Mouse (Mus musculus) ES-E14 (cell line): ENCODE results near the gene Eef1akmt4. TPM values are rescaled to one million over a fixed set of nuclear protein-coding genes. Genes with fewer than 3 reads are reported as not detected.

Source experiments
- DNase-seq: peaks from one replicate; pipeline ENCODE4 v3.0.0-alpha.2; 2013; ENCODE audit warnings: low read depth, low spot score
- H3K27ac ChIP-seq: 2 replicates; pipeline ENCODE4 v1.5.1; 2012; ENCODE audit warnings: low read depth, mild to moderate bottlenecking, low read length, moderate library complexity, mixed read lengths; ENCODE audit not compliant: poor library complexity, insufficient read depth, severe bottlenecking
- H3K36me3 ChIP-seq: 2 replicates; pipeline ENCODE4 v1.6.1; 2012; ENCODE audit warnings: mild to moderate bottlenecking, low read length, moderate library complexity, mixed read lengths; ENCODE audit not compliant: control insufficient read depth, poor library complexity, insufficient read depth, severe bottlenecking
- H3K4me1 ChIP-seq, 2 experiments: fragments of 150-350 bp in 1 of 2; sonication (generic) in 1 of 2; 2 replicates each; pipeline ENCODE4 v1.6.1; 2012; ENCODE audit warnings: low read length in 2 of 2, mild to moderate bottlenecking in 1 of 2, mixed read lengths in 1 of 2; ENCODE audit not compliant: control insufficient read depth in 2 of 2, insufficient read depth in 2 of 2, poor library complexity in 1 of 2
- H3K4me3 ChIP-seq, 2 experiments: fragments of 150-350 bp in 1 of 2; sonication (generic) in 1 of 2; 2 replicates each; pipeline ENCODE4 v1.5.1; 2012; ENCODE audit warnings: low read length in 2 of 2, low read depth in 1 of 2, mild to moderate bottlenecking in 1 of 2, mixed read lengths in 1 of 2; ENCODE audit not compliant: insufficient read depth in 1 of 2, poor library complexity in 1 of 2, severe bottlenecking in 1 of 2
- H3K9ac ChIP-seq: 2 replicates; pipeline ENCODE4 v1.6.1; 2012; ENCODE audit warnings: low read depth, mild to moderate bottlenecking, low read length, mixed read lengths; ENCODE audit not compliant: poor library complexity, insufficient read depth, severe bottlenecking
- H3K9me3 ChIP-seq: fragments of 150-350 bp; sonication (generic); 2 replicates; pipeline ENCODE4 v1.6.1; 2012; ENCODE audit warnings: low read depth, mild to moderate bottlenecking, low read length; ENCODE audit not compliant: control insufficient read depth, insufficient read depth
- CHD2 ChIP-seq: IDR thresholded peaks from 2 replicates; pipeline ENCODE4 v1.6.1; 2014; ENCODE audit warnings: mild to moderate bottlenecking, low read depth, low read length, inconsistent platforms
- HCFC1 ChIP-seq: IDR thresholded peaks from 2 replicates; pipeline ENCODE4 v1.6.1; 2012; ENCODE audit warnings: low read length, inconsistent platforms, borderline replicate concordance; ENCODE audit not compliant: insufficient read depth
- MAFK ChIP-seq: IDR thresholded peaks from 2 replicates; pipeline ENCODE4 v1.6.1; 2014; ENCODE audit warnings: mild to moderate bottlenecking, low read depth, low read length, inconsistent platforms; ENCODE audit not compliant: insufficient read depth
- ZC3H11A ChIP-seq: IDR thresholded peaks from 2 replicates; pipeline ENCODE4 v1.6.1; 2012; ENCODE audit warnings: low read depth, mild to moderate bottlenecking, inconsistent platforms, low read length, borderline replicate concordance
- ZNF384 ChIP-seq: IDR thresholded peaks from 2 replicates; pipeline ENCODE4 v1.6.1; 2012; ENCODE audit warnings: low read depth, low read length, inconsistent platforms
- in situ Hi-C, 2 experiments: fragments of 600-800 bp; cut with MboI; formaldehyde crosslinking; loops; one replicate each; pipeline ENCODE4 v1.15.1; 2025; ENCODE audit warnings: low sequenced_read_pairs in 2 of 2, inconsistent platforms in 1 of 2; ENCODE audit not compliant: unreplicated experiment in 2 of 2
- total RNA-seq: library from RNA; depleted of rRNA; stranded (reverse); fragments of 300-350 nt; gene quantifications from 2 replicates; pipeline ENCODE4 v1.2.3, GENCODE M21; 2012

Gene Eef1akmt4
- total RNA-seq, 1 experiment = 23.0 TPM

DNA sequence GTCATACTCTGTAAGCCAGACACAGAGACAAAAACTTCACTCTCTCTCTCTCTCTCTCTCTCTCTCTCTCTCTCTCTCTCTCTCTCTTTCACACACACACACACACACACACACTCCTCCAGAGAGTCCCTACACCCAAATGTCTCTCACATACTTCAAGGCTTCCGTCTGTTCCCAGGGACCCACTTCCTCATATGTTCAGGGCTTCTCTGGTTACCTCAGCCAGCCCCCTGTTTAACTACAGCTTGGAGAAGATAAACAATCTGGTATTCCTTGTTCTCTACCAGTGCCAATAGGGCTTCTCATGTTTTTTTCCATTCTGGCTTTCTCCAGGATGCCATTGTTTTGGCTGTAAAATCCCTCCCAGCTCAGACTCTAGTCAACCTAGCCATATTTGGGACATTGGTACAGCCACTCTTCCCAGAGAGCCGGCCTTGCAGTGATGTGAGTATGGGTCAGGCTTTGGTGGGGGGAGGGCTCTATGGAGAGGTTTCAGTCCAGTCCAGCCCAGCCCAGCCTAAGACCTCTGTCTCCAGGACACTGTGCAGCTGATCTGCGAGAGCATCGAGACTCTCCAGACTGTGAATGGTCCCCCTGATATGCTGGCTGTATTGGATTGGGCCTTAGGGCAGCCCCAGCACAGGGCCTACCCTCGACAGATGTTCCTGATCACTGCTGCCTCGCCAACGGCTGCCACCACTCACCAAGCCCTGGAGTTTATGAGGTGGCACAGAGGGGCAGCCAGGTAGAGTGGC, 14.5 kb upstream of the Eef1akmt4 start:
- Histone ChIP-seq H3K4me3 (no peak overlapping the region), H3K9me3 (no peaks in the 10 kb centered on the region), H3K9ac (no peak overlapping the region), H3K4me1 (no peaks in the 10 kb centered on the region), H3K36me3 (no peaks in the 10 kb centered on the region), H3K27ac (no peak overlapping the region)
- TF ChIP-seq MAFK = no peak
- TF ChIP-seq HCFC1 = no peak
- TF ChIP-seq CHD2 = no peak
- TF ChIP-seq ZNF384 = no peak
- no peak for TF ChIP-seq ZC3H11A
- in situ Hi-C loops = no loop called here
- DNase-seq = no peak

GRCm38 (mm10) chr16:20600511-20600910, 10.9 kb upstream of the Eef1akmt4 start:
- peaks cover 12% of the 10 kb centered on the region for H3K36me3 ChIP-seq
- in situ Hi-C loops = no loop called here
- no peak overlapping the region for H3K4me3 ChIP-seq
- TF ChIP-seq CHD2 (no peak), ZNF384 (no peak), MAFK (no peak), HCFC1 (no peak), ZC3H11A (no peak)
- H3K9me3 ChIP-seq = no peaks in the 10 kb centered on the region
- no peak overlapping the region for H3K9ac ChIP-seq
- no peak overlapping the region for H3K27ac ChIP-seq
- no peaks in the 10 kb centered on the region for H3K4me1 ChIP-seq
- DNase-seq = no peak

DNA sequence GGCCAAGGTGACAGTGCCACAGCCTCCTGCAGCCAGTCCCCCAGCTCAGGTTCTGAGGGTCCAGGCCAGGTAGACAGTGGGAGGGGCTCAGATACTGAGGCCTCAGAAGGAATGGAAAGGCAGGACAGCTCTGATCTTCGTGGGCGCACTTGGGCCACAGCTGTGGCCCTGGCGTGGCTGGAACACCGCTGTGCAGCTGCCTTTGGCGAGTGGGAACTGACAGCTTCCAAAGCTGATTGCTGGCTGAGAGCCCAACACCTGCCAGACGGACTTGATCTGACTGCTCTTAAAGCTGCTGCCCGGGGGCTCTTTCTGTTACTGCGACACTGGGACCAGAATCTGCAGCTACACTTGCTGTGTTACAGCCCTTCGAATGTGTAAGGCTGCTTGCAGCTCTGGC, 6.7 kb upstream of the Eef1akmt4 start:
- DNase-seq = no peak
- H3K9me3 ChIP-seq = no peaks in the 10 kb centered on the region
- H3K36me3 ChIP-seq = peaks cover 39% of the 10 kb centered on the region
- no peak overlapping the region for H3K4me3 ChIP-seq
- in situ Hi-C loops = no loop called here
- no peaks in the 10 kb centered on the region for H3K4me1 ChIP-seq
- TF ChIP-seq HCFC1 (no peak), MAFK (no peak), ZNF384 (no peak), ZC3H11A (no peak), CHD2 (no peak)
- H3K27ac ChIP-seq = no peak overlapping the region
- H3K9ac ChIP-seq = no peak overlapping the region

DNA sequence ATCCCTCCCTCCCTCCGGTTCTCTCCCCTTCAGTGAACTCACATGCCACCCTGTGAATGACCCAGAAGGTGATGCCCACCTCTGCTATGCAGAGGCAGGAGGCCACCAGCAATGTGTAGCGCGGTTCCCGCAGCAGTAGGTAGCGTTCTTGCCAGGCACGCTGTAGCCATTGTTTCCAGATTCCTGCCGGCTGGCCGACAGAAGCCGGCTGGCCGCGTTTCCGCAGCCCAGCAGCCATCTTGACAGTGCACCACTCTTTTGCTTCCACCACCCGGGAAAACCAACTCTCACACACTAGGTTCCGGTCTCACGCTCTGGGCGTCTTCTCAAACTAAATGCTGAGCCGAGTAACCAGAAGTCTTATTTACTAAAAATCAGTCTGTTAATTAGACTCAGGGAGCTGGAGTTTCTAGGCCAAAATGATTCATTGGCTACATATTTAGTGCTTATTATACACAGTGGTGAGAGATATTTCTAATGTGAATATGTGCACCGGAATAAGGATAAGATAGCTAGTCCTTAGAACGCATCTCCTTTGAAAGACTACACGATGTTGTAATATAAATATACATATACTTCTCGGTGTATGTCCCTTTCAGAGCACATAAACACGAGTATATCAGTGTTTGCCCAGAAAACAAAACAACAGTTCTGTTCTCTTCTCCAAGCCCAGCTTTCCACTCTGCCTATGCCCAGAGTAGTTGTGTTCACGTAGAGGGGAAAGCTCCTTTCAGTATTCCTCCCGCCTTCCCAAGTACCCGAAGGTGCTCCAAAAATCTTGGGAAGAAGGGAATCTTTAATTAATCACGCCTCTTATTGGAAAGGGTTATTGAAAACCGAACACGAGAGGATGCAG, 664 bp upstream of the Eef1akmt4 start:
- peak overlapping the region; percentile 82 to 95 for H3K4me3 ChIP-seq
- H3K9me3 ChIP-seq = no peaks in the 10 kb centered on the region
- no peak for TF ChIP-seq ZC3H11A
- TF ChIP-seq ZNF384 = no peak
- peak; percentile 72; the same call in 1 of the 2 replicates for TF ChIP-seq CHD2
- no peak for TF ChIP-seq MAFK
- peak; percentile 84 for TF ChIP-seq HCFC1
- H3K9ac ChIP-seq = peak overlapping the region; percentile 99
- peak; percentile 83 for DNase-seq
- in situ Hi-C loops = no loop called here
- peak overlapping the region; percentile 61; the same call in 1 of the 2 replicates for H3K27ac ChIP-seq
- no peaks in the 10 kb centered on the region; a peak in 1 of 4 replicates for H3K4me1 ChIP-seq
- peaks cover 25% of the 10 kb centered on the region for H3K36me3 ChIP-seq
